Mouse (Mus musculus) gastrocnemius, postnatal 25 days (tissue): ENCODE data around the gene Dlg5. TPM values are rescaled to one million over a fixed set of nuclear protein-coding genes. Genes with fewer than 3 reads are reported as not detected.

ENCODE experiments used
- DNase-seq: peaks from one replicate; pipeline ENCODE4 v3.0.0; 2022
- long read RNA-seq, 2 experiments: library from polyadenylated mRNA; stranded (forward); transcript quantifications; one replicate each; pipeline ENCODE4 v2.0.0; 2021
- total RNA-seq, 2 experiments: library from RNA; stranded (reverse); gene quantifications; 1 replicate in 1 of 2; 2 replicates in 1 of 2; pipeline ENCODE4 v1.2.3; 2021

Gene Dlg5
- total RNA-seq = 1 to 10 TPM; 6.7 to 7.0 TPM
- long read RNA-seq, experiment 1, partial matches to known transcripts = 0 of 1 reads
- long read RNA-seq, experiment 1, other reads (novel, unspliced or antisense) = 1 of 1 reads
- long read RNA-seq, experiment 2, partial matches to known transcripts = 2 of 2 reads
- long read RNA-seq, experiment 2, other reads (novel, unspliced or antisense) = 0 of 2 reads

DNA sequence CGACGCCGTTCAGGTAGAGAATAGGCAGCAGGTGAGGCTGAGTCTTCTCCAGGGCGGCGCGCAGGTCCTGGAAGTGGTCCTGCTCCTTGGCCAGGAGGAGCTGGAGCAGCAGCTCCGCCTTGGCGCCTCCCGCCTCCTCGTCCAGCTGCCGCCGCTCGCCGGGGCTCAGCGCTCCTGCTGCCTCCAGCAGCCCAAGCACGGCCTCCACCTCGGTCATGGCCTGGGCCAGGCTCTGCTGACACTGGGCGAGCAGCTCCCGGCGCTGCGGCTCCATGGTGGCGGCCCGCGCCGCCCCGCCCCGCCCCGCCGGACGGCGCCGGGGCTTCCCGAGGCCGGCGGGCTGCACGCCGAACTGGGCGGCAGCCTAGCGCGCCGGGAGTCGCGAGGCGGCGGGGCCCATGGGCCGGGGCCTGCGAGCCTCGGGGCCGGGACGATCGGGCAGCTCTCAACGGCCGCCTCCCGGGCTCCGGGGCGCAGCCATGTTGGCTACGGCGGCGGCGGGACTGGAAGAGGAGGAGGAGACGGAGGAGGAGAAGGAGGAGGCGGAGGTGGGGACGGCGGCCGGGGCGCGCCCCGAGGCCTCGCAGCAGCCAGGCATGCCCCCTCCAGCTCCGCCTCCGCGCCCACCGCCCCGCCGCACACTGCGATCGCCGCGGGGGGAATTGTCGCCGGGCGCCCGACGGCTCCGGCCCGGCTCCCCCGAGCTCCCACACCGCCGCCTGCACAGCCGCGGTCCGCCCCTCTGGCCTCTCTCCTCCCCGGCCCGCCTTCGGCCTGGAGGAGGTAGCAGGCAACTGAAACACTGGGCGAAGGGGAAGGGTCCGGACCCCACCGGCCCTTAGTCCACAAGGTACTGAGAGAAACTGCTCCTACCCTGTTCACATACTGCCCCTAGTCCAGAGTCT is at the start of gene Dlg5:
Gene Dlg5, minus strand, starts transcription at position 744 of the 905 bp plus-strand sequence.
- peak; percentile 62 for DNase-seq

- DNase-seq = no peak
Measured at GRCm38 (mm10) chr14:24293631-24294030, 47.9 kb upstream of the Dlg5 start.

- no peak for DNase-seq
Measured at GRCm38 (mm10) chr14:24292914-24293313, 47.2 kb upstream of the Dlg5 start, which contains the start of gene E330034G19Rik. E330034G19Rik (plus strand) TSS chr14:24293214.

DNA sequence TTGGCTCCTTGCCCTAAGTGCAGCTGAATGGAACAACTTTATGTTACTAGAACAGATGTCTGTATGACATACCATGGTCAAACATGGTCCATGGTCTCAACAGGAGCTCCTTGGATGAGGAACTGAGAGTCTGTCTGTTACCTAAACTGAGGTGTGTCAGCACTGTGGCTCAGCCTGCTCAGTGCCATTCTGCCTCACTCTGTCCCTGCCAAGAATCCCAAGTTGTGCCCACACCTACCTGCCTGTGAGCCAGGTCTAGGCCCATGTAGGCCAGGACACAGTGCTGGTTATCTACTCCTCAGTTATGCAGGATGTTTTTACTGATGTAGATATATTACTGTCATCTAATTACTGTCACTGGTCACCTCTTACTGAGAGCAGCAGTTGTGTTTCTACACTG is 45.0 kb upstream of the Dlg5 start:
- DNase-seq = no peak

DNA sequence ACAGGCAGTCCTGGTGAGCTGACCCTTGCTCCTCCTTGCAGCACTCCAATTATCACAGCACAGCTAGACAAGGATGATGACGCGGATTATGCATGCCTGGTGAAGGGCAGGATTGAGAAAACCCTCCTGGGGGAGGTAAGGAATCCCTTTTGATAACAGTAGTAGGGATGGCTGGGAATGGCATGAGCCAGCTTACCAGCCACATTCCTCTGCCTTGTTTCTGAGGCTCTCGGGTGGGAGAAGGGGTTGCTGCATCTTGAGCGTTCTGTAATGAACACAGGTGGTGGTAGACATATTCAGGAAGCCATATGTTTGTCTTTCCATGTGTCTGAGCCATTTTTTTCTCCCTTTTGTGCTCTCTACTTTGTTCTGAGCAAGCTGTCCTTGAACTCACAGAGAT is 40.4 kb upstream of the Dlg5 start:
- DNase-seq = no peak

DNA sequence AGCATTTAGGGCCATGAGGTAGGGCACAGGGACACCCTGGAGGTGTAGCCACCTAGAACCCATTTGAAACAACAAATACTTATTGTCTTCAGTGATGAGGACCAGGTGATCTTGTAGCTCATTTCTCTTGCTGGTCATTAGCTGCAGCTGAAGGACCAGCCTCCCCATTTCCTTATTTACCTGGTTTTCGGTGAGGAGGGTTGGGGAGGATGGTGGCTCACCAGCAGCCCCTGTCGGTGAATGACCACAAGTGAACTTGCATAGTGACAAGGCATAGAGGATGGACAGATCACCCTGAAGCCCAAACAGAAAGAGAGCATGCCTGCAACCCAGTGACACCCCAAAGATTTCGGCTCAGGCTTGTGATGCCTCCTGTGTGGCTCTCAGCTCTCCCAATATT is 36.6 kb upstream of the Dlg5 start:
- DNase-seq = no peak

DNA sequence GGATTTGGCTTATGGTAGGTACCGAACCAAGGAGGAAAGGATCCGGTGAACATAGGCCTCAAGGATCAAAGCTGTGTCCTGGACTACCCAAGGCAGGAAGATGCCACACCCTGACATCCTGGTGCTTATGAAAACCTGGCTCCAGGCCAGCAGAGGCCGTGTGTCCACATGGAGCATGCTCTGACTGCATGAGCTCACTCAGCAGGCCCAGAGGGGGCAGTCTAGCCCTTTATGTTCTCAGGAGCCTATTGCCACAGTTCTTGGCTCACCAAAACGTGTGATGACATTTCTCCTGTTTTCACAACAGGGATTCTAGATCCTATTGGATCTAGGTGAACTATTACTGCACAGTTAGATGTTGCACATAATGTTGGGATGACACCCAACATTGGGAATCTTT is 35.6 kb upstream of the Dlg5 start:
- DNase-seq = no peak

DNA sequence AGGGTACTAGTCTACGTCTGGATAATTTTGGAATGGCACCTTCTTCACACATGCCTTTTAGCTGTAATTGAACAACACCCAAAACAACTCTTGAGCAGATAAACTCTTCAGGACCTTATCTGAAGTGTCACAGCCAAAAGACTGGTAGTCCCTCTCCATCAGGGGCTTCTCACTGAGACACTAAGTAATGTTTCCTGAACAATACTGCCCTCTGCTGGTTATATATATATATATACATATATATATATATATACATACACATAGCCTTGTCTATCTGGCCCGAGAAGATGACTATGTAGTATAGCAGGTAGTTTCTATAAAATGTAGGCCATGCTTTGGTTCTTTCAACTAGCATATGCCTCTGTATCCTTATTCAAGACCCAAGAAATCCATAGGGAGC is 29.8 kb upstream of the Dlg5 start:
- DNase-seq = no peak

GRCm38 (mm10) chr14:24273575-24273974 is 27.9 kb upstream of the Dlg5 start:
- DNase-seq = no peak

DNA sequence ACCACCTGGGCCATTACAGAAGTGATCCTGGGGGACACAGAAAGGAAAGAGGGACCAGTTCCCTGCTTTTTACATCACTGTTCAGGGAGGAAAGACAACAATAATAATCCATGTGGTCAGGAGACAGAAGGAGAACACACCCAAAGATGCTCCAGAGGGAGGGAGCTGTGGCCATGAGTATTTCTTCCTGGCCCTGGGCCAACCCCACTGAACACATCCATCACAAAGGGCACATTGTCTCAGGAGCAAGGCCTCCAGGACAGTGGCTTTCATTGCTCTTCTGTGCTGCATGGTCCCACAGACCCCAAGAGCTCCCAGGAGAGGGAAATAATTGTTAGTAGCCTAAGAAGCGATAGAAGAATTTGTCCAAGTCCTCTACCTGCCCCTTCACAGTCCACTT is 23.9 kb upstream of the Dlg5 start:
- no peak for DNase-seq

DNA sequence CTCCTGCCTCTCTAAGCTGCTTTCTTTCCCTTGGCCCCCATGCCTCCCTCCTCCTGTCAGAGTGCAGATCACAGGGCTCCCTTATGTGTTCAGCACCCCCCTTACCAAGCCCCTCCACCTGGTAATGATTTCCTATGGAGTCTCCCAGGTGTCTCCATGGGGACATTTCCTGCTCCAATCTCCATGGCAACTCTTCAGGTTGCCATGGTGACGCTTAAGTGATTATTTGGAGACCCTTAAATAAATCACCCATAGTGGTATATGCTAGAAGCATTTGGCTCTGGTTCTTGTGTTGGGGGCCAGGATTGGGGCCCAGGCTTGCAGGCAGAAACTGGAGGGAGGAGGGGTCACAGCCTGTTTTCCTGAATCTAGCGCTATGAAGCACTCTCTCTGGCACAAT is 17.2 kb upstream of the Dlg5 start:
- no peak for DNase-seq

- DNase-seq = no peak
Measured at GRCm38 (mm10) chr14:24262382-24262781, 16.7 kb upstream of the Dlg5 start.

GRCm38 (mm10) chr14:24260391-24260790 is 14.7 kb upstream of the Dlg5 start:
- DNase-seq = no peak

- no peak for DNase-seq
Measured at GRCm38 (mm10) chr14:24255956-24256355, 10.2 kb upstream of the Dlg5 start.

- DNase-seq = no peak
Measured at GRCm38 (mm10) chr14:24253611-24254202, 8.0 kb upstream of the Dlg5 start.

GRCm38 (mm10) chr14:24251326-24251725 is 5.6 kb upstream of the Dlg5 start:
- no peak for DNase-seq

- no peak for DNase-seq
Measured at GRCm38 (mm10) chr14:24249926-24250325, 4.2 kb upstream of the Dlg5 start.

GRCm38 (mm10) chr14:24244330-24245176 is 1.2 kb downstream of the Dlg5 start:
- peak; percentile 12 for DNase-seq

DNA sequence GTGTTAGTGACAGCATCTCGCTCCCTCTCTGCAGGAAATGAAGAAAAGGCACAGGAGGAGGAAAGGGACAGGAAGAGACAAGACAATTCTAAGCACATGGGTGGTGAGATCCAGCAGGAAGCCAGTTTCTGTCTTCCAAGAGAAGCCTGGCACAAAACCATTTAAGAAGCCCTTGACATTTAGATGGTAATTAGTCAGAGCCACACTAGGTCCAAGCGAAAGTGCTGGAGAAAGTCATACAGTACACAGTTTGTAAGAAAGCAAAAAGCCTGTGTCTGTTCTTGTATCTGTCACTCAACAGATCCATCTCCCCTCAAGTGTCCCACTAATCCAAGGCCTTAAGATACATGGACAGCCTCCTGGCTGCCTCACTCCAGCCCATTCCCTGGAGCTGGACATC is 3.7 kb downstream of the Dlg5 start:
- no peak for DNase-seq

GRCm38 (mm10) chr14:24240831-24241230 is 4.9 kb downstream of the Dlg5 start:
- no peak for DNase-seq

GRCm38 (mm10) chr14:24239651-24240050 is 6.1 kb downstream of the Dlg5 start:
- DNase-seq = no peak

- DNase-seq = no peak
Measured at GRCm38 (mm10) chr14:24235954-24236353, 9.8 kb downstream of the Dlg5 start.
